Mouse (Mus musculus): ENCODE data around the gene Wnt8b. TPM values are rescaled to one million over a fixed set of nuclear protein-coding genes. Genes with fewer than 3 reads are reported as not detected.

The Wnt8b gene
- polyA plus RNA-seq, 1 experiment, result not detected

DNA sequence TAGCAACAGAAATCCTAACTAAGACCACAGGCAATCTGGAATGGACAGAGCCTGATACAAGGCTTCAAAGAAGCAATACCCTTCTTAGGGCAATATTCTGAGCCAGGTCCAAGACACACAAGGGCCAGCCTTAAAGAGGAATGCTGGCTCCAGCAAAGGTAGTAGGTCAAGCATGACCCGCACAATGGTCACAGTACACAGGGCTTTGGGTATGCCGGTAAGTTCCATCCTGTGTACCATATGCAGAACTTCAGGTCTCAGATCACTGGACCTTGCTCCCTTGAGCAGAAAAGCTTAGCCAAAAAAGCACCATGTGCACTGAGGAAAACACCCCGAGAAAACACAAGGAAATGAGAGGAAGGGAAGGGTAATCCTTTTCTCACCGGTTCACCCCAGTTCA is 60.0 kb downstream of the Wnt8b start:
- no peak for DNase-seq (ENCODE audit: low read depth in 1 of 2, low spot score in 2 of 2)

DNA sequence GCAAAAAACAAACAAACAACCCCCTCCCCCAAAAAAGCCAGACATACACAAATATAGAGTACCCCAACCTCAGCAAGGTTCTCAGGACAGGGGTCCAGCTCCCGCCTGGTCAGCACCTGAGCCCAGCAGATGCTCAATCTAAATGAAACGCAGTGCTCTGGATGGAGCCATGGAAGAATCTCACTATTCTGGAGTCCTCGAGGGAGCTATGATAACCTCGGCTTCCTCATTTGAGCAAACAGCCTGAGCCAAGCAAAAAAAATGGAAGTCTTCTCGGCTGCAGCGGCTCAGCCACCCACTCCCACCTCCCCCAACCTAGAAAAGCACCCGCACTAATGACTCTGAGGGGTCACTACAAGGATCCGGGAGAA is 61.2 kb downstream of the Wnt8b start:
- Histone ChIP-seq H3K4me3 (ENCODE audit: extremely low read depth, insufficient read depth, insufficient read length) (peak overlapping the region; percentile 72), H3K4me1 (ENCODE audit: control insufficient read depth, insufficient read depth, insufficient read length) (peaks cover 3% of the 10 kb centered on the region; the same call in 1 of the 2 replicates), H3K27ac (ENCODE audit: insufficient read depth, low read length) (no peak overlapping the region), H3K36me3 (ENCODE audit: control insufficient read depth, insufficient read depth, low read length) (peaks cover 18% of the 10 kb centered on the region), H3K27me3 (ENCODE audit: control insufficient read depth, insufficient read depth, low read length) (no peaks in the 10 kb centered on the region)
- no peak for TF ChIP-seq CTCF (IDR thresholded peaks at IDR 0.05; ENCODE audit: extremely low read depth, insufficient read depth, insufficient read length, insufficient replicate concordance)
- no peak for TF ChIP-seq POLR2A (IDR thresholded peaks at IDR 0.05; ENCODE audit: low read depth, low read length)
- 3% methylated on average over 8 of the region's 8 CpGs for WGBS
- DNase-seq (ENCODE audit: low read depth in 1 of 2, low spot score in 2 of 2), result no peak

More for the DNA sequence above, 60.0 kb downstream of the Wnt8b start:
- no peak overlapping the region for H3K27ac ChIP-seq (ENCODE audit: insufficient read depth, low read length)
- no peak overlapping the region for H3K4me3 ChIP-seq (ENCODE audit: extremely low read depth, insufficient read depth, insufficient read length)
- H3K36me3 ChIP-seq (ENCODE audit: control insufficient read depth, insufficient read depth, low read length), result peaks cover 22% of the 10 kb centered on the region
- H3K4me1 ChIP-seq (ENCODE audit: control insufficient read depth, insufficient read depth, insufficient read length), result peaks cover 3% of the 10 kb centered on the region; the same call in 1 of the 2 replicates
- no peaks in the 10 kb centered on the region for H3K27me3 ChIP-seq (ENCODE audit: control insufficient read depth, insufficient read depth, low read length)
- WGBS, result 93% methylated on average over 4 of the region's 4 CpGs
- TF ChIP-seq POLR2A (IDR thresholded peaks at IDR 0.05; ENCODE audit: low read depth, low read length) (no peak), CTCF (IDR thresholded peaks at IDR 0.05; ENCODE audit: extremely low read depth, insufficient read depth, insufficient read length, insufficient replicate concordance) (no peak)

DNA sequence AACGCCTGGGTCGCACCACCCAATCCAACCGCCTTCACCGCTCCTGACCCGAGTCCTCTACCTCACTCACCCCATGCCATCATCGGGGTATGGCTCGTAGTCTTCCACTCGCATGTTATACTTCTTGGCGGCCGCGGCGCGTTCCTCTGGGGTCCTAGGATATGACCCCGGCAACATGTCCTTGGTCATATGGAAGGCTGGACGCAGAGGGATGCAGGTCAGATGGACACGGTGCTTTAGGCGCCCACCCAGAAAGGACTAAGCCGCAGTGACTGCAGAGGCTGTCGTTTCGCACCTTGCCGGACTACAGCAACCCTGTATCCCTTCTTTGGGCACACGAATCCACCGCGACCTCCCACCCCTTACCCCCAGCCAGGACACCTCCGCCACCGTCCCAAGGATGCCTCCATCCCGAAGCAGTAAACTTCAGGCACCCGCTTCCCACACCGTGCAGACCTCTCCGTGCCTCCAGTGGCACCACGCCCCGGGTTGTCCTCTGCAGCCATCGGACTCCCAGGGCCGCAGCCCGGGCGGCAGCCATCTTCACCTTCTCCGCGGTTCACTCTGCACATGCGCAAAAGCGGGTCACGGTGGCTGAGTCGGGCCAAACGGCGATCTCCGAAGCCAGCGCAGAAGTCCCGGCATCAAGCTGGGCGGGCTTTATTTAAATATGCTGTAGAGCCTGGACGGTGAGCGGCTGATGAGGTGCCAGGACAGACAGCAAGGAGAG is 61.8 kb downstream of the Wnt8b start, which contains the start of gene Ndufb8:
TSS of gene Ndufb8 (minus strand) at position 580 of the 730 bp plus-strand sequence.
- Histone ChIP-seq H3K27ac (ENCODE audit: insufficient read depth, low read length) (peak within 1 kb of the TSS; percentile 37; the same call in 1 of the 2 replicates), H3K27me3 (ENCODE audit: control insufficient read depth, insufficient read depth, low read length) (no peaks in the 10 kb centered on the region), H3K4me3 (ENCODE audit: extremely low read depth, insufficient read depth, insufficient read length) (peak within 1 kb of the TSS; percentile 72), H3K36me3 (ENCODE audit: control insufficient read depth, insufficient read depth, low read length) (peaks cover 13% of the 10 kb centered on the region), H3K4me1 (ENCODE audit: control insufficient read depth, insufficient read depth, insufficient read length) (peaks cover 3% of the 10 kb centered on the region; the same call in 1 of the 2 replicates)
- peak; percentile 87 for TF ChIP-seq POLR2A (IDR thresholded peaks at IDR 0.05; ENCODE audit: low read depth, low read length)
- TF ChIP-seq CTCF (IDR thresholded peaks at IDR 0.05; ENCODE audit: extremely low read depth, insufficient read depth, insufficient read length, insufficient replicate concordance), result no peak
- peak; percentile 77 to 97 for DNase-seq (ENCODE audit: low read depth in 1 of 2, low spot score in 2 of 2)
- under 1% methylated on average over 50 of the region's 50 CpGs for WGBS

DNA sequence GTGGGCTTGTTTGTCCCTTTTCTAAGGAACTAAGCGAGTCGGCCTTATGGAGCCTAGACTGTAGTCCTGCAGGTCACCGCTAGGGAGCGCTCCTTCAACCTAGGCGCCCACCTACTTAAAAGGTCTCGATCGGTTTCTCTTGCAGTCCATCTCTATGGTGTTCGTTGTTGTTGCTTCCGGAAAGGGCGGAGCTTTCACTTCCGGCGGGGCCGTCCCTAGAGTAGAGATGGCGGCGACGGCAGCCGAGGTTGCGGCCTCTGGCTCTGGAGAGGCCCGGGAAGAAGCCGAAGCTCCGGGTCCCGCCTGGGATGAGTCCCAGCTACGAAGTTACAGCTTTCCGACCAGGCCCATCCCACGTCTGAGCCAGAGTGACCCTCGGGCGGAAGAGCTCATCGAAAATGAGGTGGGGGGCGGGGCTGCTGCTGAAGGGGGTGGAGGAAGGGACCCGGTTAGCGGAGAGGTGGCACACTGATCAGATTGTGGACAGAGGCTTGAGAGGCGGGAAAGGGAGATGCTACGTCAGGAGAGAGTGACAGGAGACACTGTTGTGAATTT is 69.5 kb downstream of the Wnt8b start, which contains the start of gene Hif1an:
TSS of gene Hif1an (plus strand) at position 199 of the 555 bp plus-strand sequence.
- Histone ChIP-seq H3K27ac (ENCODE audit: insufficient read depth, low read length) (peak within 1 kb of the TSS; percentile 76), H3K27me3 (ENCODE audit: control insufficient read depth, insufficient read depth, low read length) (no peaks in the 10 kb centered on the region), H3K4me3 (ENCODE audit: extremely low read depth, insufficient read depth, insufficient read length) (peak within 1 kb of the TSS; percentile 84), H3K36me3 (ENCODE audit: control insufficient read depth, insufficient read depth, low read length) (peaks cover 15% of the 10 kb centered on the region), H3K4me1 (ENCODE audit: control insufficient read depth, insufficient read depth, insufficient read length) (peaks cover 7% of the 10 kb centered on the region; the same call in 1 of the 2 replicates)
- TF ChIP-seq CTCF (IDR thresholded peaks at IDR 0.05; ENCODE audit: extremely low read depth, insufficient read depth, insufficient read length, insufficient replicate concordance) (peak; percentile 83; the same call in 1 of the 2 replicates), POLR2A (IDR thresholded peaks at IDR 0.05; ENCODE audit: low read depth, low read length) (peak; percentile 61)
- DNase-seq (ENCODE audit: low read depth in 1 of 2, low spot score in 2 of 2), result peak; percentile 93 to 95
- under 1% methylated on average over 33 of the region's 33 CpGs for WGBS

Other genes with a start within 250 kb of the Wnt8b start
- 30.1 and 39.6 TPM in 2 replicates for gene Scd2, start 199.8 kb upstream of the Wnt8b start, polyA plus RNA-seq (2012; rRNA removed)
- gene Scd4, start 160.4 kb upstream of the Wnt8b start, polyA plus RNA-seq (2012; rRNA removed), result 0.20 TPM in 2 replicates
- gene Scd1, start 85.6 kb upstream of the Wnt8b start, polyA plus RNA-seq (2012; rRNA removed), result 251 and 307 TPM in 2 replicates
- gene Sec31b, start 52.4 kb downstream of the Wnt8b start, polyA plus RNA-seq (2012; rRNA removed), result 5.4 and 7.0 TPM in 2 replicates
- not detected in 2 replicates for gene Gm20538, start 59.4 kb downstream of the Wnt8b start, polyA plus RNA-seq (2012; rRNA removed)
- gene Ndufb8, start 62.0 kb downstream of the Wnt8b start, polyA plus RNA-seq (2012; rRNA removed), result 149 and 177 TPM in 2 replicates
- gene Hif1an, start 69.4 kb downstream of the Wnt8b start, polyA plus RNA-seq (2012; rRNA removed), result 12.2 TPM in 2 replicates